Mouse (Mus musculus): ENCODE data around the gene Irs2.

Gene Irs2

DNA sequence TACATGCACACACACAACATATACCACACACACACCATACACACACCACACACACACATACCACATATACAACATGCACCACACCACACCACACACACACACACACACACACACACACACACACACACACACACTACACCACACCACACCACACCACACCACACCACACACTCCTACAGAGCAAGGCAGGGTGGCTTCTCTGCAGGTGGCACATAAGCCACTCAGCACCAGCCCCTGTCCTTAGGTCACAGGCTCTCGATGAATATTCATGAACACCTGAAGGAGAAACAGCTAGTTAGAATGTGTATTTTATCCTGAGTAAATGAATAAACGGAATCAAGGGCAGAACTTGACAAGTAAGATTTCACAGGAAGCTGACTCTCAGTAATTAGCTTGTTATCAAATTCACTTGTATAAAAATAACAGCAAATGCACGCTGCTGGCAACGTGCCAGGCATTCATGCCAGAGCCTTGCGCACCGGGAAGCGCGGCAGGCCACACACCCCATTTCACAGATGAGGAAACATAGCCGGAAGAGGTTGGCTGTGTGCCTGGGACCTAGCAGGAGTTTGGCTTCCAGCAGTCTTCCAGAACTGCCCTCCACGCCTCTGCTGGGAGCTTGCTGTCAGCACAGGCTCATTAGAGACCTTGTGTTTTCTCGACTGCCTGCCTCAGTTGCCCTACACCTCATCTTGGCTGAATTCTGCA, 54.8 kb downstream of the Irs2 start:
- peak; percentile 87 for DNase-seq (ENCODE audit: inconsistent ontology term)

DNA sequence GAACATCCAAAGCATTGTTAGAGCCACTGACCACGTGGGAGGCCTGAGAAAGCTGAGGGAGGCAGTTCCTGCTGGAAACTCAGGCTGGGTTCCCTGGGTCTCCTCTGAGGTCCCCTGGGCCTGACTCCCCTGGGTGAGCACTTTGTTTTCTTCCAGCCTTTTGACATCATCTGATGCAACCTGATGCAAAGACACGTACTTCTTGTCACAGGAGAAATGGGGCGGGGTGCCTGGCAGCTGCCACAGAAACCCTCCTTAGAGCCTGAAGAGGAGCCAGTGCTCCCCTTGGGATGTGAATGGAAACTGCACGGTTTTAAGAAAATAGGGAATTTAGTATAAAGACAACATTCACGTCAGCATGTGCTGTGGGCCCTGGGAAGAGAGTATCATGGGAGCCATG, 55.6 kb downstream of the Irs2 start:
- no peak for DNase-seq (ENCODE audit: inconsistent ontology term)

DNA sequence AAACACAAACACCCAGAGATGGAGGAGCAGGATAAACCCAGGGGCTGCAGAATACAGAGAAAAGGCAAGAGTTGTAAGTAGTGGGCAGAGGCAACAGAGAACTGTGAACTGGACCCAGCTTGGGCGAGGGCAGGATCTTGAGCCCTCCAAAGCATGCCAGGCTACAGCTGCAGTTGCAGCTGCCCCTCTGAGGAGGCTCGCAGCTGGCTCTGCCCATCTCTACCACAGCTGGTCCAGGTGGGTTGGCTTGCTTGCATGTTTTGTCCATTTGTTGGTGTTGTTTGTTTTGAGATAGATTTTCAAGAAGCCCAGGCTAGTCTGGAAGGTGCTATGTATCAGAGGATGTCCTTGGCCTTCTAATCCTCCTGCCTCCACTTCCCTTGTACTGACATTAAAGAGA, 56.0 kb downstream of the Irs2 start:
- no peak for DNase-seq (ENCODE audit: inconsistent ontology term)

DNA sequence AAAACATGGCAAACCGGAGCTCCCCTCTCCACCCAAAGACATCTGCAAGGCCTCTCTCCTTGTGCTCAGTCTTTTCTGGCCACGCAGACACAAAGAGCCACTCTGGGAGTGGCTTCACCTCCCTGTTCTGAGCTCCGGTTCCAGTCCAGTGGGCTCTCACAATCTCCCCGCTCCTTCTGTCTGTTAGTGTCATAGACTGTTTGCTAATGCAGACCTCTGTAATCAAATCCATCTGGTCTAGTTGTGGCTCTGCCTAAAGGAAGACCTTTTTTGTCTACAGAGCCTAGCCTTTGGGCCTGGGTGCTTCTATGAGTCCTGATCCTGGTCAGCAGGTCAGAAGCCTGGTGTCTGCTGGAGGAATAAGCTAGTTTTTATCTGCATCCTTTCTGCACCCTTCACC, 56.7 kb downstream of the Irs2 start:
- no peak for DNase-seq (ENCODE audit: inconsistent ontology term)

DNA sequence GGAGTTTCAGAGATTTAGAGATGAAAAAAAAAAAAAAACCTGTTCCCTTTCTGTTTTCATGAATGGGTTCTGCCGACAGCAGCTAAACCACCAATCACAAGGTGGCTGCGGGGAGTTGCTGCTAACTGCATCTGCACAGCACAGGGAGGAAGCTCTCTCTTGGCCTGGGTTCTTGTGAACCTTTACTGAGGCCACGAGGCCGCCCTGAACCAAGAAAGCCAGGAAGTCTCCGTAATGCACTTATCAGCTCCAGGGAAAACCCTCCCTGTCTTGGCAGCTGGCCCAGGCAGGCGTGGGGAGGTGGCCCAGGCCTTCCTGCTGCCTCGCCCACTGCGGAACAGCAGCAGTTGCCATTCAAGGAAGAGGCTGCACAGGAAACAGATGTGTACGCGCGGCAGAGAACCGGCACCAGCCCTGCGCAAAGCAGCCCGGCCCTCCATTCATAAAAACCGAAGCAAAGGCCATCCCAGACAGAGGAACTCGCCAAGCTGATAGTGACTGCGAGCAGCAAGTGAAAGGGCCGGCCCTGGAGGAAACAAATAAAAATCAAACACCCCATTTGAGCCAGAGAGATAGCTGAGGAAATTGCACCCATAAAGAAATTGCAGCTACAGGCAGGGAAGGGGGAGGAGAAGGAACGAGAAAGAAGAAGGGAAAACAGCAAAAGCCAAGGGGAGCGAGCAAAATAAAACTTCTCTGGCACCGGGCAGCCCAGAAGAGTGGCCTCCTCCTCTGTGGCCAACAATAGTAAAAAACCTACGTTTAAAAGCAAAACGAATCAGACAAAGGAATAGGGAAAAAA, 62.1 kb downstream of the Irs2 start:
- DNase-seq (ENCODE audit: inconsistent ontology term), result peak; percentile 68

DNA sequence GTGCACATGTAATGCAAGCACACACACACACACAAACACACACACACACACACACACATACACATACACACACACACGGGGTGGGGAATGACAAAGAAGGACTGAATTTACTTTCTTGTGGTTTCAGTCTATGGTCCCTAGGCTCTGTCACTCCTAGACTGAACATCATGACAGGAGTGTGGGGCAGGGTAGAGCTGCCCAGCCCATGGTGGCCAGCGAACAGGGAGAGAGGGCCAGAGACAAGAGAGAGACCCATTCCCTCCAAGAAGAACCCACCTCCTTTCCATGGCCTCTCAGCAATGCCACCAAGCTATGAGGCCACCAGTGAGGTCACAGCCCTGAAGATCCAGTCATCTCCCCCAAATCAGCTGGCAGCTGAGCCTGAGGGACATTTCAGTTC, 62.8 kb downstream of the Irs2 start:
- DNase-seq (ENCODE audit: inconsistent ontology term), result no peak

DNA sequence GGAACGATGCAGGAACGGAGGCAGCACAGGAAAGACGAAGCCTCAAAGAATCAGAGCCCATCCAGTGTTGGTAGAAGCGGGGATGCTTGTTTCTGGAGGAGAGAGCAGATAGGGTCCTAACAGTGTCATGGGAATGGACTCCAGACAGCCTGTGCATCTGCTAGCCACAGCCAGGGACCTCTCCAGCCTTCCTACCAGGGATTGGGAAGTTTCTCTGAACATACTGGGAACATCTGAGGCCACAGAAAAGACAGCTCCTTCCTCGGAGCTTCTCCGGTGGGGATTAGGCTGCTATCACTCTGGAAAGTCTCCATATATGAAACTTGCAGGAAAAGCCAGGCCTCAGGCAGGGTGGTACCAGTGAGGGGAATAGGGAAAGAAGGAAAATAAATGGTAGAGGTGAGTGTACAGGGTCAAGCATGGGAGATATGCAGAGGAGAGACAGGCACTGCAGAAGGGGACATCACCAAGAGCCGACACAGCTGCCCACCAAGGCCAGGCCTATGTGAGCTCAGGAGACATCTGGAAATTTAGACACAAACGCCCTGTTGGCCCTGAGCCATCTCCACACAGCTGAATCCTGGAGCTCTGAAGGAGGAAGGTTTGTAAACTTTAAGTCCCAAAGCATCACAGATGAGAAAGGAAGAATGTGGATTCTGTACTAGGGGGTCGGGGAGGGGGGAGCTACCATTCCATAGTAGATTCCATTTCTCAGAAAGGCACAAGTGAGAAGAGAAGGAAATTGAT, 64.8 kb downstream of the Irs2 start:
- no peak for DNase-seq (ENCODE audit: inconsistent ontology term)

DNA sequence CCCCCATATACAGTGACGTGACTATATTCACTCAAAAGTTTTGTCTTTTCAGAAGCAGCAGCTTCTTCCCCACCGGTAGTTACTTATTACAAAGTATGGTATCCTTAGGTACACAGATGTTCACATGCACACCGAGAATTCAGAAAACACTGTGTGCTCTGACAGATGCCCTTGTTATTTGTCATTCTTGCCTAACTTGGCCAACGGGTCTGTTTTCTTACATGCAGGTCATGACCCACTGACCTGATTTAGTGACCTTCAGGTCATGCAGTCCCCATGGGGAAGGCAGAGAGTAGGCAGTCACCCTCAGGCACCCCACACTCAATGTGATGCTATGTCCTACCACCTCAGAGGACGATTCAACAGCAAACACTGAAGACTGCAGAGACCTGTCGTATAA, 68.4 kb downstream of the Irs2 start:
- no peak for DNase-seq (ENCODE audit: inconsistent ontology term)

DNA sequence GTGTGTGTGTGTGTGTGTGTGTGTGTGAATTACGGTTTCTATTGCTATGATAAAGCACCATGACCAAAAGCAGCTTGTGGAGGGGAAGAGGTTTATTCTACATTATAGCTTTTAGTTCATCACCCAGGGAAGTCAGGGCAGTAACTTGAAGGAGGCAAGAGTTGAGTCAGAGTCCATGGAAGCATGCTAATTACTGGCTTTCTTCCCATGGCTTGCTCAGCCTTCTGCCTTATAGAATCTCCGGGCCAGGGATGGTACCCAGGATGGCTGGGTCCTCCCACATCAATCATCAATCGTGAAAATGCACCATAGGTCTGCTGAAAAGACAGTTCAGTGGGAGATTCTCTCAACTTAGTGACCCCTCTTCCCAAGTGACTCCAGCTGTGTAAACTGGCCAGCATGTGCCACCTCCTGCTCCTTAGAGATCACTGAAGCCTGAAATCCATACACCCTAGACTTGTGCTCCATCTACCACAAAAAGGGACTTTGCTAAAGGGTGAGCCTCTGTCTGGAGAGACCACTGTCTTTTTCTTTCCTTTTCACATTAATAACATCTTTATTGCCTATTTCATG, 69.0 kb downstream of the Irs2 start:
- DNase-seq (ENCODE audit: inconsistent ontology term), result peak; percentile 37

DNA sequence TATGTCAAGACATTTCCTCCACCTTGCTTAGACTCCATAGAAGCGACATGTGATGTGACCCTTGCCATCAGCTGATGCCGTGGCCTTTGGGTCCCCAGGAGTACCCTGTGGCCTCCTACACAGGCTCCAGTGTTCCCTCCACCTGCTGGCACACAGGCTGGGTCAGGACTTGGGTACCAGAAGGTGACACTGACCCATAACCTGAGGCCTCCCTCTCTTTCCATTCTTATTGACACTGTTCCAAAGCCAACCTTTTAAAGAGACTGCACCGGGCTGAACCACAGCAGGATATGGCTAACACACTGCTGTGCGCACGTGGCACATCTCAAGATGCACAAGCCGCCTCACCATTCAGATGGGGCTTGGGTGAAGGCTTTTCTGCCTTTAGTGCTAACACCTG, 70.0 kb downstream of the Irs2 start:
- DNase-seq (ENCODE audit: inconsistent ontology term), result no peak

DNA sequence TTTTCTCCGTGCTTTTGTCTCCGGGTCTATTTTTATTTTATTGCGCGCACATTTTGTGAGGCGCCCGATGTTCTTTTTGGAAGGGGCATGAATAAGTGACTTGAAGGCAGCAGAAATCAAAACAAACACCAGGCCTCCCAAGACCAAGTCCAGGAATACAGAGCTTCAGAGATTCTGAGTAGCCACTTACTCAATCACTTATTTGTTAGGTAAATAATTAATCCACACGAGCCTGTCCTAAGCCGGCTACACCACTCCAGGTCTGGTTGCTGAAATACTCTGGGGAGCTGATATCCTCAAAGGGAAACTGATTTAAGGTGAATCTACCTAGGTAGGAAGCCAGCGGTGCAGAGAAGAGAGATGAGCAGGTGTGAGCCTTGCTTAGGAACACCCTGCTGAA, 71.6 kb downstream of the Irs2 start:
- no peak for DNase-seq (ENCODE audit: inconsistent ontology term)

DNA sequence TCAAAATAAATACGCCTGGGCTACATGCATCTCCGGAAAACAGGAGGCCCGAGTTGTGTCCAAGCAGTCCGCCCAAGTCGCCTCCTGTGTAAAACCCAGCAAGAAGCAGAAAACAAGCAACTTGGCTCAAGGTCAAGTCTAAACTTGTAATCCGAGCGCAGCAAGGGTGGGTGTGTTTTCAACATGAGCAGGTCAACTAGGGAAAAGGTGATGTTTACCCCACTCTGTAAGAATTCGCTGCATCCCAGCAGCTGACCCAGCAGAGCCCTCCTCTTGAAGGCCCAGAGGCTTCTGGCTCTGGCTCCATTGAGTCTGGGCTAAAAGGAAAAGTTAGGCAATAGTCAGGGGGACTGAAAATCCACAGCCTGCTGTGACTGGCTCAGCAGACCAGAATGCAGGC, 73.0 kb downstream of the Irs2 start:
- DNase-seq (ENCODE audit: inconsistent ontology term), result no peak
